Mouse (Mus musculus): ENCODE results near the gene Ugcg.
A peak's percentile ranks its signal among the peaks of the same experiment; 100 is the strongest.

The Ugcg gene

GRCm38 (mm10) chr4:59190650-59191424 is 1.8 kb downstream of the Ugcg start:
- DNase-seq: no peak

GRCm38 (mm10) chr4:59194731-59195496 is 5.9 kb downstream of the Ugcg start:
- DNase-seq: no peak

- DNase-seq: no peak
These were observed 7.5 kb downstream of the Ugcg start for GRCm38 (mm10) chr4:59196346-59197077.

- DNase-seq: no peak
These were observed 8.0 kb downstream of the Ugcg start for GRCm38 (mm10) chr4:59197078-59197424.

GRCm38 (mm10) chr4:59197462-59197861 is 8.4 kb downstream of the Ugcg start:
- DNase-seq: no peak

- DNase-seq: peak; percentile 45
These were observed 10.3 kb downstream of the Ugcg start for GRCm38 (mm10) chr4:59199341-59199740.

- DNase-seq: no peak
These were observed 10.7 kb downstream of the Ugcg start for GRCm38 (mm10) chr4:59199805-59200204.

- DNase-seq: no peak
These were observed 11.6 kb downstream of the Ugcg start for GRCm38 (mm10) chr4:59200636-59201035.

- DNase-seq: no peak
These were observed 15.6 kb downstream of the Ugcg start for GRCm38 (mm10) chr4:59204616-59205015.

- DNase-seq: no peak
These were observed 16.8 kb downstream of the Ugcg start for GRCm38 (mm10) chr4:59205758-59206340.

GRCm38 (mm10) chr4:59206600-59206999 is 17.5 kb downstream of the Ugcg start:
- no peak for DNase-seq

GRCm38 (mm10) chr4:59208607-59209006 is 19.6 kb downstream of the Ugcg start:
- no peak for DNase-seq

- no peak for DNase-seq
These were observed 22.1 kb downstream of the Ugcg start for GRCm38 (mm10) chr4:59211181-59211580.

- no peak for DNase-seq
These were observed 24.8 kb downstream of the Ugcg start for GRCm38 (mm10) chr4:59213833-59214232.

- no peak for DNase-seq
These were observed 25.6 kb downstream of the Ugcg start for GRCm38 (mm10) chr4:59214695-59215094.

- DNase-seq: no peak
These were observed 26.5 kb downstream of the Ugcg start for GRCm38 (mm10) chr4:59215585-59215984.

- no peak for DNase-seq
These were observed 28.0 kb downstream of the Ugcg start for GRCm38 (mm10) chr4:59217101-59217500.

- DNase-seq: no peak
These were observed 29.1 kb downstream of the Ugcg start for GRCm38 (mm10) chr4:59218154-59218553.

- DNase-seq: no peak
These were observed 33.2 kb downstream of the Ugcg start for GRCm38 (mm10) chr4:59222226-59222625.

GRCm38 (mm10) chr4:59223055-59223615 is 34.1 kb downstream of the Ugcg start:
- no peak for DNase-seq

- no peak for DNase-seq
These were observed 35.8 kb downstream of the Ugcg start for GRCm38 (mm10) chr4:59224889-59225288.

GRCm38 (mm10) chr4:59227047-59227446 is 38.0 kb downstream of the Ugcg start:
- DNase-seq: no peak

GRCm38 (mm10) chr4:59228951-59229350 is 39.9 kb downstream of the Ugcg start:
- DNase-seq: no peak
